Mouse (Mus musculus): ENCODE results near the gene Ppp2r3c. TPM values are rescaled to one million over a fixed set of nuclear protein-coding genes. Genes with fewer than 3 reads are reported as not detected.
A peak's percentile ranks its signal among the peaks of the same experiment; 100 is the strongest.
"Not testable (repeated sequence)": the region's sequence is repeated elsewhere in the genome, so short reads cannot be mapped to it uniquely, and the experiment has no call there.

The Ppp2r3c gene
- polyA plus RNA-seq, 1 experiment from 2014 or later, result 31.4 TPM

- ATAC-seq (ENCODE audit: insufficient read depth, low FRiP score, low TSS enrichment) (no peak), DNase-seq (ENCODE audit: low spot score) (no peak)
- Histone ChIP-seq H3K9me3 (ENCODE audit: control insufficient read depth, low read length) (no peaks in the 10 kb centered on the region), H3K4me3 (ENCODE audit: low read depth, low read length) (no peak overlapping the region), H3K4me2 (ENCODE audit: low read depth) (peak overlapping the region; percentile 53), H3K27ac (ENCODE audit: low read depth, low read length) (no peak overlapping the region), H3K36me3 (ENCODE audit: control insufficient read depth, insufficient read depth, low read length) (peaks cover 5% of the 10 kb centered on the region), H3K4me1 (ENCODE audit: control insufficient read depth, insufficient read depth, low read length) (peaks cover 7% of the 10 kb centered on the region; the same call in 1 of the 2 replicates), H3K27me3 (ENCODE audit: control insufficient read depth, insufficient read depth, low read length) (no peaks in the 10 kb centered on the region), H3K9ac (ENCODE audit: low read length) (no peak overlapping the region)
- 88% methylated on average over 3 of the region's 3 CpGs for WGBS
Observed at GRCm38 (mm10) chr12:55300820-55301351, 1.9 kb downstream of the Ppp2r3c start.

- H3K4me3 ChIP-seq (ENCODE audit: low read depth, low read length), result no peak within 1 kb of the TSS
- H3K9me3 ChIP-seq (ENCODE audit: control insufficient read depth, low read length), result no peaks in the 10 kb centered on the region
- H3K27me3 ChIP-seq (ENCODE audit: control insufficient read depth, insufficient read depth, low read length), result no peaks in the 10 kb centered on the region
- 81% methylated on average over 5 of the region's 5 CpGs for WGBS
- no peak for DNase-seq (ENCODE audit: low spot score)
- no peak within 1 kb of the TSS for H3K4me2 ChIP-seq (ENCODE audit: low read depth)
- no peak within 1 kb of the TSS for H3K27ac ChIP-seq (ENCODE audit: low read depth, low read length)
- peaks cover 6% of the 10 kb centered on the region for H3K36me3 ChIP-seq (ENCODE audit: control insufficient read depth, insufficient read depth, low read length)
- no peak for ATAC-seq (ENCODE audit: insufficient read depth, low FRiP score, low TSS enrichment)
- H3K9ac ChIP-seq (ENCODE audit: low read length), result no peak within 1 kb of the TSS
- H3K4me1 ChIP-seq (ENCODE audit: control insufficient read depth, insufficient read depth, low read length), result peaks cover 7% of the 10 kb centered on the region; the same call in 1 of the 2 replicates
Observed at GRCm38 (mm10) chr12:55299336-55299735, 3.5 kb downstream of the Ppp2r3c start, which contains the start of gene 1110008L16Rik. Gene 1110008L16Rik (plus strand): TSS chr12:55299577.

GRCm38 (mm10) chr12:55298112-55298511 is 4.7 kb downstream of the Ppp2r3c start:
- no peak for DNase-seq (ENCODE audit: low spot score)
- H3K4me2 ChIP-seq (ENCODE audit: low read depth), result no peak overlapping the region
- peaks cover 7% of the 10 kb centered on the region; the same call in 1 of the 2 replicates for H3K4me1 ChIP-seq (ENCODE audit: control insufficient read depth, insufficient read depth, low read length)
- H3K9ac ChIP-seq (ENCODE audit: low read length), result no peak overlapping the region
- WGBS, result 91% methylated on average over 9 of the region's 9 CpGs
- no peak overlapping the region for H3K27ac ChIP-seq (ENCODE audit: low read depth, low read length)
- no peaks in the 10 kb centered on the region for H3K27me3 ChIP-seq (ENCODE audit: control insufficient read depth, insufficient read depth, low read length)
- no peak for ATAC-seq (ENCODE audit: insufficient read depth, low FRiP score, low TSS enrichment)
- H3K4me3 ChIP-seq (ENCODE audit: low read depth, low read length), result no peak overlapping the region
- no peaks in the 10 kb centered on the region for H3K9me3 ChIP-seq (ENCODE audit: control insufficient read depth, low read length)
- H3K36me3 ChIP-seq (ENCODE audit: control insufficient read depth, insufficient read depth, low read length), result peaks cover 9% of the 10 kb centered on the region

- not testable (repeated sequence) for H3K27ac ChIP-seq (ENCODE audit: low read depth, low read length); H3K4me1 ChIP-seq (ENCODE audit: control insufficient read depth, insufficient read depth, low read length); H3K9me3 ChIP-seq (ENCODE audit: control insufficient read depth, low read length); H3K9ac ChIP-seq (ENCODE audit: low read length); ATAC-seq (ENCODE audit: insufficient read depth, low FRiP score, low TSS enrichment); H3K4me3 ChIP-seq (ENCODE audit: low read depth, low read length); H3K27me3 ChIP-seq (ENCODE audit: control insufficient read depth, insufficient read depth, low read length); H3K36me3 ChIP-seq (ENCODE audit: control insufficient read depth, insufficient read depth, low read length); H3K4me2 ChIP-seq (ENCODE audit: low read depth); DNase-seq (ENCODE audit: low spot score)
- WGBS, result 92% methylated on average over 3 of the region's 6 CpGs
Observed at GRCm38 (mm10) chr12:55277583-55277982, 25.2 kb downstream of the Ppp2r3c start.

- no peak for ATAC-seq (ENCODE audit: insufficient read depth, low FRiP score, low TSS enrichment)
- DNase-seq (ENCODE audit: low spot score), result no peak
- H3K4me1 ChIP-seq (ENCODE audit: control insufficient read depth, insufficient read depth, low read length), result no peaks in the 10 kb centered on the region
- H3K9ac ChIP-seq (ENCODE audit: low read length), result no peak overlapping the region
- no peaks in the 10 kb centered on the region for H3K36me3 ChIP-seq (ENCODE audit: control insufficient read depth, insufficient read depth, low read length)
- WGBS, result 84% methylated on average over 3 of the region's 3 CpGs
- no peaks in the 10 kb centered on the region for H3K9me3 ChIP-seq (ENCODE audit: control insufficient read depth, low read length)
- H3K4me2 ChIP-seq (ENCODE audit: low read depth), result no peak overlapping the region
- H3K27ac ChIP-seq (ENCODE audit: low read depth, low read length), result no peak overlapping the region
- no peak overlapping the region for H3K4me3 ChIP-seq (ENCODE audit: low read depth, low read length)
- H3K27me3 ChIP-seq (ENCODE audit: control insufficient read depth, insufficient read depth, low read length), result no peaks in the 10 kb centered on the region
Observed at GRCm38 (mm10) chr12:55272243-55272642, 30.6 kb downstream of the Ppp2r3c start.

GRCm38 (mm10) chr12:55263385-55263784 is 39.4 kb downstream of the Ppp2r3c start:
- WGBS, result no CpG with 5 or more reads among the region's 5 CpGs
- H3K9ac ChIP-seq (ENCODE audit: low read length); ATAC-seq (ENCODE audit: insufficient read depth, low FRiP score, low TSS enrichment); H3K4me2 ChIP-seq (ENCODE audit: low read depth); H3K4me3 ChIP-seq (ENCODE audit: low read depth, low read length); H3K27ac ChIP-seq (ENCODE audit: low read depth, low read length); DNase-seq (ENCODE audit: low spot score); H3K4me1 ChIP-seq (ENCODE audit: control insufficient read depth, insufficient read depth, low read length); H3K27me3 ChIP-seq (ENCODE audit: control insufficient read depth, insufficient read depth, low read length); H3K36me3 ChIP-seq (ENCODE audit: control insufficient read depth, insufficient read depth, low read length); H3K9me3 ChIP-seq (ENCODE audit: control insufficient read depth, low read length): not testable (repeated sequence)

- not testable (repeated sequence) for H3K36me3 ChIP-seq (ENCODE audit: control insufficient read depth, insufficient read depth, low read length); ATAC-seq (ENCODE audit: insufficient read depth, low FRiP score, low TSS enrichment); H3K4me2 ChIP-seq (ENCODE audit: low read depth); H3K4me1 ChIP-seq (ENCODE audit: control insufficient read depth, insufficient read depth, low read length); H3K4me3 ChIP-seq (ENCODE audit: low read depth, low read length); H3K27me3 ChIP-seq (ENCODE audit: control insufficient read depth, insufficient read depth, low read length); H3K27ac ChIP-seq (ENCODE audit: low read depth, low read length); H3K9me3 ChIP-seq (ENCODE audit: control insufficient read depth, low read length); DNase-seq (ENCODE audit: low spot score); H3K9ac ChIP-seq (ENCODE audit: low read length)
- no CpG with 5 or more reads among the region's 8 CpGs for WGBS
Observed at GRCm38 (mm10) chr12:55261950-55262349, 40.8 kb downstream of the Ppp2r3c start.

GRCm38 (mm10) chr12:55242243-55242642 is 60.6 kb downstream of the Ppp2r3c start:
- not testable (repeated sequence) for H3K9me3 ChIP-seq (ENCODE audit: control insufficient read depth, low read length); ATAC-seq (ENCODE audit: insufficient read depth, low FRiP score, low TSS enrichment)

GRCm38 (mm10) chr12:55230520-55230861 is 72.3 kb downstream of the Ppp2r3c start:
- H3K9ac ChIP-seq (ENCODE audit: low read length); H3K9me3 ChIP-seq (ENCODE audit: control insufficient read depth, low read length); H3K4me2 ChIP-seq (ENCODE audit: low read depth); DNase-seq (ENCODE audit: low spot score); ATAC-seq (ENCODE audit: insufficient read depth, low FRiP score, low TSS enrichment); H3K27ac ChIP-seq (ENCODE audit: low read depth, low read length); H3K27me3 ChIP-seq (ENCODE audit: control insufficient read depth, insufficient read depth, low read length); H3K4me1 ChIP-seq (ENCODE audit: control insufficient read depth, insufficient read depth, low read length); H3K36me3 ChIP-seq (ENCODE audit: control insufficient read depth, insufficient read depth, low read length): not testable (repeated sequence)
- under 1% methylated on average over 7 of the region's 25 CpGs for WGBS
- H3K4me3 ChIP-seq (ENCODE audit: low read depth, low read length), result peak overlapping the region; percentile 30

More at GRCm38 (mm10) chr12:55242243-55242642, 60.6 kb downstream of the Ppp2r3c start:
- not testable (repeated sequence) for H3K4me2 ChIP-seq (ENCODE audit: low read depth); H3K27me3 ChIP-seq (ENCODE audit: control insufficient read depth, insufficient read depth, low read length); H3K9ac ChIP-seq (ENCODE audit: low read length); H3K36me3 ChIP-seq (ENCODE audit: control insufficient read depth, insufficient read depth, low read length); H3K4me3 ChIP-seq (ENCODE audit: low read depth, low read length); H3K27ac ChIP-seq (ENCODE audit: low read depth, low read length); DNase-seq (ENCODE audit: low spot score); H3K4me1 ChIP-seq (ENCODE audit: control insufficient read depth, insufficient read depth, low read length)
- no CpG with 5 or more reads among the region's 8 CpGs for WGBS
